Mouse (Mus musculus): ENCODE measurements around the gene Ddb2. TPM values are rescaled to one million over a fixed set of nuclear protein-coding genes. Genes with fewer than 3 reads are reported as not detected.

The Ddb2 gene
- total RNA-seq, 2 experiments from 2014 or later = 9.9 to 22.8 TPM

Other genes starting within 250 kb of the Ddb2 start
- 1.5 and 8.2 TPM in 2 replicates for gene Rapsn, start 201.4 kb downstream of the Ddb2 start, total RNA-seq (2014; fragmentation: Nextera tagmentation)
- gene Rapsn, start 201.4 kb downstream of the Ddb2 start, total RNA-seq (2017) = 0.39 TPM in 1 of 2 replicates, not detected in the other
- gene Psmc3, start 183.0 kb downstream of the Ddb2 start, total RNA-seq (2014; fragmentation: Nextera tagmentation) = 155 and 159 TPM in 2 replicates
- 282 TPM in 2 replicates for gene Psmc3, start 183.0 kb downstream of the Ddb2 start, total RNA-seq (2017)
- 10.0 and 35.1 TPM in 2 replicates for gene Slc39a13, start 166.6 kb downstream of the Ddb2 start, total RNA-seq (2014; fragmentation: Nextera tagmentation)
- gene Slc39a13, start 166.6 kb downstream of the Ddb2 start, total RNA-seq (2017) = 4.8 and 9.4 TPM in 2 replicates
- gene Spi1, start 154.6 kb downstream of the Ddb2 start, total RNA-seq (2014; fragmentation: Nextera tagmentation) = 208 and 244 TPM in 2 replicates
- gene Spi1, start 154.6 kb downstream of the Ddb2 start, total RNA-seq (2017) = 114 and 139 TPM in 2 replicates
- gene Mybpc3, start 118.8 kb downstream of the Ddb2 start, total RNA-seq (2014; fragmentation: Nextera tagmentation) = 1.5 TPM in 1 of 2 replicates, not detected in the other
- gene Mybpc3, start 118.8 kb downstream of the Ddb2 start, total RNA-seq (2017) = 0.62 TPM in 1 of 2 replicates, not detected in the other
- gene Madd, start 53.1 kb downstream of the Ddb2 start, total RNA-seq (2014; fragmentation: Nextera tagmentation) = 49.5 and 64.6 TPM in 2 replicates
- gene Madd, start 53.1 kb downstream of the Ddb2 start, total RNA-seq (2017) = 21.3 and 26.5 TPM in 2 replicates
- 0.15 and 3.6 TPM in 2 replicates for gene Nr1h3, start 34.1 kb downstream of the Ddb2 start, total RNA-seq (2014; fragmentation: Nextera tagmentation)
- 0.15 and 1.1 TPM in 2 replicates for gene Nr1h3, start 34.1 kb downstream of the Ddb2 start, total RNA-seq (2017)
- 21.8 and 22.6 TPM in 2 replicates for gene Acp2, start 34.1 kb downstream of the Ddb2 start, total RNA-seq (2014; fragmentation: Nextera tagmentation)
- gene Acp2, start 34.1 kb downstream of the Ddb2 start, total RNA-seq (2017) = 16.0 and 17.0 TPM in 2 replicates
- not detected in 2 replicates for gene Pacsin3, start 19.0 kb upstream of the Ddb2 start, total RNA-seq (2014; fragmentation: Nextera tagmentation)
- gene Pacsin3, start 19.0 kb upstream of the Ddb2 start, total RNA-seq (2017) = 1.5 TPM in 1 of 2 replicates, not detected in the other
- 41.7 and 46.5 TPM in 2 replicates for gene Arfgap2, start 28.0 kb upstream of the Ddb2 start, total RNA-seq (2014; fragmentation: Nextera tagmentation)
- 42.4 and 46.6 TPM in 2 replicates for gene Arfgap2, start 28.0 kb upstream of the Ddb2 start, total RNA-seq (2017)
- gene 1110051M20Rik, start 207.7 kb upstream of the Ddb2 start, total RNA-seq (2014; fragmentation: Nextera tagmentation) = 8.8 and 9.6 TPM in 2 replicates
- gene 1110051M20Rik, start 207.7 kb upstream of the Ddb2 start, total RNA-seq (2017) = 5.8 and 6.7 TPM in 2 replicates
- gene Lrp4, start 220.5 kb upstream of the Ddb2 start, total RNA-seq (2014; fragmentation: Nextera tagmentation) = 2.6 and 2.8 TPM in 2 replicates
- 5.2 and 5.4 TPM in 2 replicates for gene Lrp4, start 220.5 kb upstream of the Ddb2 start, total RNA-seq (2017)

Measured in granulocyte monocyte progenitor cell, adult 5-6 weeks (primary cell).